Mouse (Mus musculus): ENCODE data around the gene Scamp1.
A peak's percentile ranks its signal among the peaks of the same experiment; 100 is the strongest.
"Not testable (repeated sequence)": the region's sequence is repeated elsewhere in the genome, so short reads cannot be mapped to it uniquely, and the experiment has no call there.

Scamp1 gene

GRCm38 (mm10) chr13:94285281-94285871, at the start of gene Scamp1:
Scamp1 (minus strand) TSS chr13:94285857.
- DNase-seq, result peak; percentile 95 to 97

DNA sequence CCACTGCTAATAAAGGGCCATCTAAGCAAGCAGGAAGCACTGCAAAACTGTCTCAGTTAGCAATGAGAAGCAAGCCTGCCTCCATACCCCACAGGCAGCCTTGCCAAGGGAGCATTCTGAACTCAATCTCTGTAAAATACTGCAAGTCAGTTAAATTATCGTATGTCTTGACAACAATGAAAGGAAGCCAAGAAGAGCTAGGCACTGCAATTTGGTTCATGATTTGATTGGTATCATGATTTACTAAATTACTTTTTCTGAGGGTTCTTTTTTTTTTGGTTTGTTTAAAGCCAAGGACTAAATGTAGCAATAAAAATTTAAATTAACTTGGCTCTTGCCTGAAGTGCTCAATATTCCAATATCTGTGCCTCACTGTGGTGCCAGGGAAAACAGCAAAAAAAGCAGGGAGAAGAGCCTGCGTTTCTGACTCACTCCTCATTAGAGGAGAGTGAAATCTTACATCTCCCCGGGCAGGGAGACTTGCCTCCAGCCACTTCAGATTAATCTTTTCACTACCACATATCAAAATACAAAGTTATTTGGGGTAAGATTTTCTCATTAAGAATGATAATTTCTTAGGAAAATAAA, 44.8 kb upstream of the Scamp1 start:
- DNase-seq, result no peak

DNA sequence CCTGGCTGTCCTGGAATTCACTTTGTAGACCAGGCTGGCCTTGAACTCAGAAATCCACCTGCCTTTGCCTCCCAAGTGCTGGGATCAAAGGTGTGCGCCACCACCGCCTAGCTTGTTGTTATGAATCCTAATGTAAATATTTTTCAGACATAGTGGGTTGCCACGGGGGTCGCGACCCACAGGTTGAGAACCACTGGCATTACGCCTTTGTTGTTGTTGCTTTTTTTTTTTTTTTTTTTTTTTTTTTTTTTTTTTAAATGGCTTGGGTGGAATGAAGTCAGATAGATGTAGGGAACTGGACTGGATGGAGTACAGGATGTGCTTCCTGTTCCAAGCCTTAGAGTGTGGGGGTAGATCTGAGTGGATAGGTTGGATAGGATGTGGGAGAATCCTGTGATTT, 43.3 kb upstream of the Scamp1 start:
- DNase-seq, result not testable (repeated sequence)

DNA sequence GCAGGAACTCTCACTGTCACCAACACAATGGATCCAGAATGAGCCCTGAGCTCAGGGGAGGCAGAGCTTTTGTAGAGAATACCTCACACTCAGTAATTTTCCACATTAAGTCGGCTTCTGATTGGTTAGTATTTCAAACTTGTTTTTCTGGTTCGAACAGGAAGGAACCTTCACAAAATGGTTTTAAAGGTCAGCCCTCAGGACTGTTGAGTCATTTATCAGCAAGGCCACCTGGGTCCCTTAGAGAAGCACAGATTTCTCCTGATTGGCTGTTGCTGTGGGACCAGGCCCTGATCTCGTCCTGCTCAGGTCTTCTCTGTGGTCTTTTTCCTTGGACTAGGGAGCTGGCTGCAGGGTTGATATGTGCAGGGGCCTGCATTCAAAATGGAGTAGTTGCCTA, 42.4 kb upstream of the Scamp1 start:
- DNase-seq, result no peak

GRCm38 (mm10) chr13:94322475-94322874, 36.8 kb upstream of the Scamp1 start:
- DNase-seq, result no peak

GRCm38 (mm10) chr13:94321094-94321792, 35.6 kb upstream of the Scamp1 start:
- peak; percentile 15 to 29 for DNase-seq

DNA sequence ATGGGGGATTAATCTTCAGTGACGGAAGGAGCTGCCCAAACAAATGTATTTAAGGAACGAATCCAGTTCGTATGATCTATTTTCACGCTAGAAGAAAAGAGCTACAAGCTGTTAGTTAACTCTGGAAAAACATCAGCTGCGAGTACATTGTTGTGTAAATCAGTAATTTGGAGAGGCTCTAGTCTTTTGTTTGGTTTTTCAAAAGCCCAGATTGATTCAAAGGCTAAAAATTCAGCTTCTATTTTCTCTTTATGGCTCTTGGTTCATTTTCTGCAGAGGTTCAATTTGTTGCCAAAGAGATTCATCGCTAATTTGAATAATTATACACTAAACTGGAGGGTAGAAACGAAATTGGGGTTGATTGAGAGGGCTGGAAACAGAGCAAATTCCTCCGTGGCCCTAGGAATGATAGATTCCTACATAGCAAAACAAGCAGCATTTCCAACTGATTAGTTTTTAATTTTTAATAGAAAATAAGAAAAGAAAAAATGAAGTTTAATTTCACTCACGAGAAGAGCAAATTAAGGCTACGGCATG, 31.4 kb upstream of the Scamp1 start:
- no peak for DNase-seq

DNA sequence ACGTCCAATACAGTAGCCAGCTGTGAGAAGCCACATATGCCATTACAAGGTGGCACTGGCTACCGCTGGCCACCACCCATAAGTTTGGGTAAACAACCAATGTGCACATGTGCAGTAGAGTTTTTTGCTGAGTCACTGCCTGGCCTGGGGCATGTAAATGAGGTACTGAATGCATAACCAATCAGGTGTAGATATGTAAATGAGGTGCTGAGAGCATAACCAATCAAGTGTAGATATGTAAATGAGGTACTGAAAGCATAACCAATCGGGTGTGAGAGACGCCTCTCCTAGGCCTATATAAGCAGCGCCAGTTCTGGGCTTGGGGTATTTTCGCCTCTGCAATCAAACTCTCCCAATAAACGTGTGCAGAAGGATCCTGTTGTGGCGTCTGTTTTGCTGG, 27.2 kb upstream of the Scamp1 start:
- DNase-seq, result not testable (repeated sequence)

- DNase-seq, result no peak
Measured at GRCm38 (mm10) chr13:94308279-94308678, 22.6 kb upstream of the Scamp1 start.

DNA sequence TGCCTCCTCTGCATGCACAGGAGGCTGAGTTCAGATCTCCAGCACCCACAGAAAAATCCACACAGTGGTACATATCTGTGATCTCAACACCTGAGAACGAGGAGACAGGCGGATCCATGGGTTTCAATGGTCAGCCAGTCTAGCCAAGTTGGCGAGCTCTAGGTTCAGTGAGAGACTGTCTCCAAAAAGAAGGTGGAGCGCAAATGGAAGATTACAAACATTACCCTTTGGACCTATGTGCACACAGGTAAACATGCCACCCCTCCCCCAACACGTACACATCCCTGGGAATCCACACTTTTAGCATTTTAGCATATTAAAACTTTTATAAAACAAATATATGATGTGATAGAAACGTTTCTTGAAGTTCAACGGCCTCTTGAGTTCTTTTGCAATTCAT, 21.9 kb upstream of the Scamp1 start:
- no peak for DNase-seq

DNA sequence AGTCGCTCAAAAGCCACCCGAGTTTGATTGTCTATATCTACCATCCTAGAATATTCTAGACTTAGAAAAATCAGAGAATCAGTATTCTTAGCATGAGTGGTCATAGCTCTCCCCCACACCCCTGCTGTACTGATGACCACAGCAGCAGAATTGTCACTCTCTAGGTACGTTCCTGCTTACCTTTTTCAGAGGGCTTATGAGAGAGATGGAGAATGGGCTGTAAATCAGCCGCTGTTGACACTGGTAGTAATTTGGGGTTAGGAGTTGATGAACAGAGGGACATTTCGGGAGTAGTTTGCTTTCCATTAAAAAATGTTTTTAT, 21.3 kb upstream of the Scamp1 start:
- no peak for DNase-seq

DNA sequence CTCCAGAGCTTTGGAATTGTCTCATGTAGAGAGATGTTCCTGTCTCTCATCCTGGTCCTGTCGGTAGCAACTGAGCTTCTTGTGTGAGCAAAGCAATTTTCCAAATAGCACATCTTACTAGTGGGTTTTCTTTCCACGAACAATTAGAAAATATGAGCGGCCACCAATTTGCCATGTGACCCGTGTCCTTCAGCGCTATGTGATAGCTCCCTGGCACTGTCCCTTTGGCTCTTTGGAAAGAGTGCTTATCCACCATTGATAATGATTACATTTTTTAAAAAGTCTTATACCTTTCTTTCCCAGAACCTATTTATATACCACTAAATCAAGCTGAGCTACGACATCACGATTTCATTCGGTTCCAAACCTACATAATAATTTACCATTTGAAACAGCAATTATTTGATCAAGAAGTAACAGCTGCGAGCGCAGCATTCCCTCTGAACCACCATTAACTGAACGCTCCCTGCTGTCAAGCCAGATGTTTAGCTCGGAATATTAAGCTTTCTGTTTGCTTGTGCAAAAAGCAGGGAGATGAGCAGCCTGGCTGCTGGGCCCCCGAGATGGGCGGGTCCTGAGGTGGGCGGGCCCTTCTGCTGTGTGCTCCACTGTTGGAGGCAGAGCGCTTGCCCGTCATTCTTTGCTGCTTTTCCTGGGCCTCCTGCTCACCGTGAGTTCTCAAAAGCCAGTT, 20.8 kb upstream of the Scamp1 start:
- peak; percentile 58 to 69 for DNase-seq

- DNase-seq, result no peak
Measured at GRCm38 (mm10) chr13:94300946-94301538, 15.4 kb upstream of the Scamp1 start.

DNA sequence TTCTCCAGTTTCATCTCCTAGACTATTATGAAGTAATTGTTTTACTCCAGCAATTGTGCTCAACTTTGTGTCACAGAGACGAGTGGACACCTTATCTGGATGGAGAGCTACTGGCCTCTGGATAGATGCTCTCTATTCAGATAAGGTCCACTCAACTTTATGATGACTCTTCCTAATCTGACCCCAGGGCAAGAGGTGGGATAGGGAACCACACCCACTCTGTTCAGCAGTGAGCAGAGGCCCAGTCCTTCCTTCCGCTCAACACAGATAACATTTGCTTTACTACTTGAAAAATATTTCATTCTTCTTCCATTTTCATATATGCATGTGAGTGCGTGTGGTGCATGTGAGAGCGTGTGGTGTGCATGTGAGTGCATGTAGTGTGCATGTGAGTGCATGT, 14.6 kb upstream of the Scamp1 start:
- no peak for DNase-seq

GRCm38 (mm10) chr13:94298401-94298800, 12.7 kb upstream of the Scamp1 start:
- no peak for DNase-seq

- DNase-seq, result no peak
Measured at GRCm38 (mm10) chr13:94296371-94296770, 10.7 kb upstream of the Scamp1 start.

GRCm38 (mm10) chr13:94295922-94296321, 10.3 kb upstream of the Scamp1 start:
- no peak for DNase-seq

DNA sequence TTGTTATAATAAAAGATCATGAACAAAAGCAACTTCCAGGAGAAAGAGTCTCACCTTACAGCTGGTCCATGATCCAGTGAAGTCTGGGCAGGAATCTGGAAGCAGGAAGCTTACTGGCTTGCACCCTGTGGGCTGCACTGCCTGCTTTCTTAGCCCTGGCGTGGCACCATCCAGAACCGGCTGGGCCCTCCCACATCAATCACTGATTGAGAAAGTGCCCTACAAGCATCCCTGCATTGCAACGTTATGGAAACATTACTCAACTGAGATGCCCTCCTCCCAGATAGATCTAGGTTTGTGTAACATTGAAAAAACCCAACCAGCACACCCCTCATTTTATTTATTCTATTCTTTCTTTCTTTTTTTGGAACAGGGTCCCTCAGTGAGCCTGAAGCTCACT, 9.2 kb upstream of the Scamp1 start:
- no peak for DNase-seq

DNA sequence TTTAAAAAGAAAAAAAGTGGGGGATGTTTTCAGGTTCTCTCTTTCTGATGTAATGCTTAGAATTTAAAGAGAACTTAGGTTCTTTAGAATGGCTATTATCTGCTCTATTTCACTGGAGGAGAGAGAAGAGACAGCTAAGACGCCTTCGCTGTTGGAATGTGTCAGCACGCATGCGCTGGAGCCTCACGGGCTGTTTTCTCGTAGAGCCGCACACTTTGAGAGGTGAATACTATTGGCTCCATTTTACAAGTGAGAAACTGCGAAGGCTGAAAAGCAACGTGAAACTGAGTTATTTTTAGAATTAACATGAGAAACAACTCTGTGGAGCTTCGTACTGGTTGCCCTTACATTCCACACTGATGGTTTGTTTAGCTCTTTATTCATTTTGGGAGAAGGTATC, 8.3 kb upstream of the Scamp1 start:
- no peak for DNase-seq

DNA sequence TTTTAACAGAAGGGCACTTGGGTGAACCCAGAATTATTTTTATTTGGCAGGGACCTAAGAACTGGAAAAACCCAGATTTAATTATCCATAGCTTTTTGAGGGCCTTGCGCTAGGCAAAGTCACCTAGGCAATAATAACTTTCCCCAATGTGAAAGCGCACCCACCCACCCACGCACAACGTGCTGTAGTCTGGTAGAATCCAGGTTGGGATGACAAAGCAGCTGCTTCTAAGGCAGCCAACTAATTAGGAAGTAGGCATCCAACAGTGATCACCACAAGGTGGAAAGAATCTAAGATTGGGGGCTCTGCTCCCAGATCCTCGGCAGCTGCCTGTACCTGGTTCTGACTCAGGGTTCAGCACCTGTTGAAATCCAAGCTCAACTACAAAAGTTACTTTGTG, 538 bp upstream of the Scamp1 start:
- no peak for DNase-seq

DNA sequence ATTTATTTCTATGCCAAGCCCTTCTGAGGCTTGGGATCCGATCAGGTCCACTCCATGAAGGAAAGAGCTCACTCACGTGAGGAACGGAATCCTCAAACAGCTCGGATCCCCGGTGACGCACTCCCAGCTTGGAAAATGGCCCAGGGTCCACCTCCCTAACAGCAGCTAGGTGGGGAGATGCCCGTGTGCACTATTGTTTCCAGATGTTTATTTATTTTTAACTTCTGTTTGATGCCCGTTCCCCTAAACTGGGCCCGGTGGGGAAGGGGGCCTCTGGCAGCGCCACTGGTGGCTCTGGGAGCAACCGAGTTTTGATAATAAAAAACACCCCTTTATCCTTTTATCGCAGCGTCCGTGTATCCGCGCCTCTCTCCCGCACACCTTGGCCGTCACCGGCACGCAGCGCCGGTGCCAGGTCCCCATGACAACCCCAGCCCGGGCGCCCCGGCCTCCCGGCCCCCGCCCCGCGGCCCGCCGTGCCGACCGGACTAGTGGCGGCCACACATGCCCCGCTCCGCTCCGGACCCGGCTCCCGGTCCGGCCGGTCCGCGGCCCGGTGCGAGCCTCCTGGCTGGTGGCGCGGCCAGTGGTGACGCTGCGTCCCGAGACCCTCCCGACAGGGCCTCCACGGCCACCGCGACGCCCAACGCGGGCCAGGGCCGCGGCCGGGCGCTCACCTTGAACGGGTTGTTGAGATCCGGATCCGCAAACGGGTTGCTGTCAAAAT, 951 bp downstream of the Scamp1 start:
- DNase-seq, result peak; percentile 73 to 78

- no peak for DNase-seq
Measured at GRCm38 (mm10) chr13:94279420-94279819, 6.2 kb downstream of the Scamp1 start.

DNA sequence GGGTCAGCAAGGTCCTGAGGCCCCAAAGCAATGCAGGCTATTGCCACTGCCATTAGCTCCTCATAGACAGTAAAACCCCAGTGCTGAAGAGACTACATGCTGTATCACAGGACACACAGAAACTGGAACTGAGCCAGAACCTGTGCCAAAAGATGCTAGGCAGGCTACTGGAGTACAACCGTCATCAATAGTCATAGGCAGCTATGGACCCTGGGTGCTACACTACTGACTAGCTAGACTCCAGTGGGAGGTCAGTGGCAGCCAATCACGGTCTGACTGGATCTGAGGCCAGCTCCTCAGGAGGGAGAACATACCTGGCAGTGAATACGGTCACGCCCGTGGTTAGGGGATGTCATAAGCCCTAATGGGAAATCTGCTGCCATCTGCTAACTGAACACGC, 14.4 kb downstream of the Scamp1 start:
- peak; percentile 80 to 84 for DNase-seq
